Mouse (Mus musculus): ENCODE results near the gene Zfp3. TPM values are rescaled to one million over a fixed set of nuclear protein-coding genes. Genes with fewer than 3 reads are reported as not detected.

Gene Zfp3
- polyA plus RNA-seq (2017; shearing (Covaris generic)), result 1 to 10 TPM; 8.9 to 9.4 TPM

DNA sequence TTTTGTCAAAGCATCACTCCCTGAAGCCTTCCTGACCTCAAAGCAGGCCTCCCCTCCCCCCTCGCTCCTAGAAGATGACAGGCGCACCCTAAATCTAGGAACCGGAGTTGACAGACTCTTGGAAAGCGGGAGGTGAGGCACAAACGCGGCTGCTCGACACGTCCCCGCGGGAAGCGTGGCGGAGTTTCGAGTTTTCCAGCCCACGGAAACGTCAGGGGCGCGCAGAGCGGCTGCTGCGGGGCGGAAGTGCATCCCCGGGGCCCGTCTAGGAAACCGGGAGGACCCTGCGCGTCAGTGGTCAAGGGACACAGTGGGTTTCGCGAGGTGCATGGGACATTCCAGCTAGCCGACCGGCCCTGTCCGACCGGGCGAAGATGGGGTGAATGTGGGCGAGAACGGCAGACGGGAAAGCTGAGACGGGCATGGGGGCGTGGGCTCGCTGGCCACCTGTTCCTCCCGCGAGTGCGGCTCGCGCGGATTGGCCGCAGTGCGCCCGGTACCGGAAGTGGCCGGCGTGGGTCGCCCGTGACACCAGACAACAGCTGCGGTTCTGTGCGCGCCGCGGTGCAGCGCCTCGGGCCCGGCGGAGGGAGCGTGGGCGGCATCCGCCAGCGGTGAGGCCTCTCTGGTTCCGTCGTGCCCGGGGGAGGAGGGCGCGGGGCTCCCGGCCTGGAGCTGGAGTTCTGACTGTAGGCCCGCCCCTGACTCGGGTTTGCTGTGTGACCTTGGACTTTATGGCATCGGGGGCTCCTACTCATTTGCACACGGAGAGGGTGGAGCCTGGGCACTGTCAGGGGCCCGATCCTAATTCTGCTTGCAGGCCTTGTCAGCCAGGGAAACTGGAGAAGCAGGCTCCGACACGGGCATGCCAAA, at the start of gene Zfp3:
Gene Zfp3, plus strand, starts transcription at position 274 of the 873 bp plus-strand sequence.

GRCm38 (mm10) chr11:70812365-70812764, 48.4 kb downstream of the Zfp3 start, which contains the start of gene Scimp:
Gene Scimp (minus strand): TSS chr11:70812586.

Other genes with a start within 250 kb of the Zfp3 start
- not detected for gene Vmo1, start 249.6 kb upstream of the Zfp3 start, polyA plus RNA-seq (2017; shearing (Covaris generic))
- not detected for gene Gltpd2, start 245.0 kb upstream of the Zfp3 start, polyA plus RNA-seq (2017; shearing (Covaris generic))
- gene Psmb6, start 238.8 kb upstream of the Zfp3 start, polyA plus RNA-seq (2017; shearing (Covaris generic)), result 100 to 1,000 TPM; 312 to 326 TPM
- gene Gm40193, start 231.3 kb upstream of the Zfp3 start, polyA plus RNA-seq (2017; shearing (Covaris generic)), result not detected
- 10 to 100 TPM in 1 of 2 experiments, 1 to 10 TPM in 1; 6.9 to 10.1 TPM for gene Pld2, start 224.1 kb upstream of the Zfp3 start, polyA plus RNA-seq (2017; shearing (Covaris generic))
- 10 to 100 TPM; 15.9 to 22.2 TPM for gene Mink1, start 201.3 kb upstream of the Zfp3 start, polyA plus RNA-seq (2017; shearing (Covaris generic))
- under 1 TPM; 0.20 to 0.78 TPM for gene 4930544D05Rik, start 148.4 kb upstream of the Zfp3 start, polyA plus RNA-seq (2017; shearing (Covaris generic))
- 1 to 10 TPM; 1.0 to 1.2 TPM for gene Chrne, start 145.0 kb upstream of the Zfp3 start, polyA plus RNA-seq (2017; shearing (Covaris generic))
- gene Gp1ba, start 125.1 kb upstream of the Zfp3 start, polyA plus RNA-seq (2017; shearing (Covaris generic)), result under 1 TPM; 0.17 to 0.18 TPM
- 100 to 1,000 TPM; 350 to 474 TPM for gene Rnf167, start 117.0 kb upstream of the Zfp3 start, polyA plus RNA-seq (2017; shearing (Covaris generic))
- 100 to 1,000 TPM; 164 to 182 TPM for gene Slc25a11, start 116.7 kb upstream of the Zfp3 start, polyA plus RNA-seq (2017; shearing (Covaris generic))
- gene Pfn1, start 109.6 kb upstream of the Zfp3 start, polyA plus RNA-seq (2017; shearing (Covaris generic)), result 1,000 to 10,000 TPM; 4,492 to 4,564 TPM
- 10 to 100 TPM; 24.7 to 43.8 TPM for gene Eno3, start 107.0 kb upstream of the Zfp3 start, polyA plus RNA-seq (2017; shearing (Covaris generic))
- 10 to 100 TPM; 75.8 to 87.1 TPM for gene Spag7, start 94.8 kb upstream of the Zfp3 start, polyA plus RNA-seq (2017; shearing (Covaris generic))
- 10 to 100 TPM; 45.4 to 63.7 TPM for gene Camta2, start 76.1 kb upstream of the Zfp3 start, polyA plus RNA-seq (2017; shearing (Covaris generic))
- gene Inca1, start 64.1 kb upstream of the Zfp3 start, polyA plus RNA-seq (2017; shearing (Covaris generic)), result 1 to 10 TPM in 1 of 2 experiments, not detected in 1; 1.4 TPM
- 1 to 10 TPM; 1.4 to 2.1 TPM for gene Kif1c, start 63.7 kb upstream of the Zfp3 start, polyA plus RNA-seq (2017; shearing (Covaris generic))
- 1 to 10 TPM in 1 of 2 experiments, not detected in 1; 1.1 TPM for gene Scimp, start 48.4 kb downstream of the Zfp3 start, polyA plus RNA-seq (2017; shearing (Covaris generic))
- gene Rabep1, start 80.6 kb downstream of the Zfp3 start, polyA plus RNA-seq (2017; shearing (Covaris generic)), result 10 to 100 TPM; 48.1 to 65.4 TPM
- 100 to 1,000 TPM in 1 of 2 experiments, 10 to 100 TPM in 1; 88.8 to 112 TPM for gene Nup88, start 205.8 kb downstream of the Zfp3 start, polyA plus RNA-seq (2017; shearing (Covaris generic))
- gene Rpain, start 206.0 kb downstream of the Zfp3 start, polyA plus RNA-seq (2017; shearing (Covaris generic)), result 10 to 100 TPM; 73.2 to 79.7 TPM
- gene C1qbp, start 218.8 kb downstream of the Zfp3 start, polyA plus RNA-seq (2017; shearing (Covaris generic)), result 100 to 1,000 TPM; 103 to 126 TPM
- 10 to 100 TPM; 18.9 to 29.7 TPM for gene Dhx33, start 240.2 kb downstream of the Zfp3 start, polyA plus RNA-seq (2017; shearing (Covaris generic))

Measured in inflammation-experienced regulatory T-cells (primary cell).